Mouse (Mus musculus) G1E (cell line): ENCODE measurements around the gene Mmp21.

Source experiments
- CTCF ChIP-seq: IDR thresholded peaks from 2 replicates; pipeline ENCODE4 v1.5.1; 2012; ENCODE audit warnings: low read depth, low read length, inconsistent platforms, mixed read lengths
- GATA1 ChIP-seq: IDR thresholded peaks from 2 replicates; pipeline ENCODE4 v1.6.1; 2012; ENCODE audit warnings: borderline replicate concordance, low read length, inconsistent platforms, mixed read lengths
- POLR2AphosphoS5 ChIP-seq: IDR thresholded peaks from 2 replicates; pipeline ENCODE4 v1.6.1; 2012; ENCODE audit warnings: low read depth, low read length, inconsistent platforms; ENCODE audit not compliant: insufficient replicate concordance
- TAL1 ChIP-seq: conservative IDR thresholded peaks from 2 replicates; pipeline ENCODE4 v1.6.1; 2012; ENCODE audit warnings: low read depth, low read length, inconsistent platforms, mixed read lengths

DNA sequence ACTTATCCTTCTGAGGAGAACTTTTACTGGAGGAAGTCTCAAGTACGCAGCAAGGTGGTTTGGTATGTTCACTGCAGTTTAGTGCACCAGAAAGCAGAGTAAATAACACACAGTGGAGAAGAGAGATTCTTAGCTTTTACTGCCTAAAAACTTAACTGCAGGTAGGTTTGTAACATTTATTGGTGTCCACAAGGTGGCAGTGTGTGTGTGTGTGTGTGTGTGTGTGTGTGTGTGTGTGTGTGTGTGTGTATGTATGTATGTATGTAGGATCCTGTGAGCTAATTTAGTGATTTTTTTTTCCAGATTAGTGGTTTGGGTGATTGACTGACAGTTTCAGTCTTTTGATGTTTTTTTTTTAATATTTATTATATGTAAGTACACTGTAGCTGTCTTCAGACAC lies 10.8 kb downstream of the Mmp21 start:
- TF ChIP-seq CTCF (no peak), TAL1 (no peak), POLR2AphosphoS5 (no peak), GATA1 (no peak)
